Mouse (Mus musculus) adrenal gland (tissue): ENCODE measurements at regions not wholly inside any gene's neighbourhood (a gene's known extent, or its start where the extent isn't known, plus 50 kb on each side); places are given as distances from the start of the nearest gene placed in this dataset.
"Not testable (repeated sequence)": the region's sequence is repeated elsewhere in the genome, so short reads cannot be mapped to it uniquely, and the experiment has no call there.

Experiments
- intact Hi-C: fragments of 180-260 bp; cut with DNase I; formaldehyde crosslinking; loops from one replicate; pipeline ENCODE4 v1.15.1; 2025

- intact Hi-C loops, result no loop called here
Observed at GRCm38 (mm10) chr14:66493691-66494121, 484.7 kb upstream of the Gulo start.

GRCm38 (mm10) chr14:66484751-66485150 lies 475.7 kb upstream of the Gulo start:
- intact Hi-C loops, result not testable (repeated sequence)

GRCm38 (mm10) chr14:66479181-66479580 lies 470.2 kb upstream of the Gulo start:
- intact Hi-C loops, result loop anchor here (5.0 kb wide), 1 partner anchor 313 kb away; no protein-coding TSS in a partner anchor

GRCm38 (mm10) chr14:66478562-66478961 lies 469.6 kb upstream of the Gulo start:
- intact Hi-C loops, result loop anchor here (5.0 kb wide), 1 partner anchor 314 kb away; no protein-coding TSS in a partner anchor

GRCm38 (mm10) chr14:66475026-66475425 lies 466.0 kb upstream of the Gulo start:
- intact Hi-C loops, result loop anchor here (5.0 kb wide), 1 partner anchor 317 kb away; no protein-coding TSS in a partner anchor

GRCm38 (mm10) chr14:66473251-66473550 lies 464.2 kb upstream of the Gulo start:
- intact Hi-C loops, result no loop called here

- intact Hi-C loops, result no loop called here
Observed at GRCm38 (mm10) chr14:66472537-66473250, 463.7 kb upstream of the Gulo start.

GRCm38 (mm10) chr14:66462081-66462480 lies 453.1 kb upstream of the Gulo start:
- intact Hi-C loops, result no loop called here

DNA sequence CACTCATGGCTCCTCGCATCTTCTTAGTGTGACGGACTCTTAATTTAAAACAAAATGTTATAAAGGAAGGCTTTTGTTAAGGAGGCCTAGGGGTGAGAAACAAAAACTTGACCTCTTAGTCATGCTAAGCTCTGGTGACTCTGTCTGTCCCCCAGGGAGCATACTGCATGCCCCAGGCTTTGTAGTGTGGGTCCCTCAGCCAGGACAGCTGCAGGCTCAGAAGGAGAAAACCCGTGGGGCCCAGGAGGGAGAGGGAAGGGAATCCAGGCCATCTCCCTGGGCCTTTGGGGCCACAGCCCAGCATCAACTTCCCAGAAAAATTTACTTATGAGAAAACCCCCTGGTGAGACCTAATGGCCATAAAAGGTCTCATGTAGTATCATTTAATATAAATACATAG lies 451.8 kb upstream of the Gulo start:
- intact Hi-C loops, result no loop called here

GRCm38 (mm10) chr14:66458696-66459095 lies 449.7 kb upstream of the Gulo start:
- intact Hi-C loops, result no loop called here

DNA sequence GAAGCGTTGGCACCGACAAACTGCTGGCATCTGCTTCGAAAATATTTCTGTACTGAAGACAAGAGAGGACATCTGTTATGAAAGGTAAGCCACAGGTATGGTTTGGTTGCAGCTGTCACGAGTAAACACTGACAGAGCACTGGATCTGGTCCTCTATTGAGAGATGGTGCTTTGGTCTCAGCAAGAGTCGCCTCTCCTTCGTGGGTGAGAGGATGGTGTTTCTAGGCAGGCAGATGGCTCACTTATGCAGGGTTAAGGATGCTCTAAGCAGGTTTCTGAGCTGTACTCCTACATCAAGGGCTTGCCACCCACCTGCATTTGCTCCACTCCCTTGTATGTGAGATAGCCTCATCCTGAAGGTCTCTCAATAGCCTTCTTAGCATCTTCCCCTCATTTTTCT lies 448.3 kb upstream of the Gulo start:
- intact Hi-C loops, result no loop called here

DNA sequence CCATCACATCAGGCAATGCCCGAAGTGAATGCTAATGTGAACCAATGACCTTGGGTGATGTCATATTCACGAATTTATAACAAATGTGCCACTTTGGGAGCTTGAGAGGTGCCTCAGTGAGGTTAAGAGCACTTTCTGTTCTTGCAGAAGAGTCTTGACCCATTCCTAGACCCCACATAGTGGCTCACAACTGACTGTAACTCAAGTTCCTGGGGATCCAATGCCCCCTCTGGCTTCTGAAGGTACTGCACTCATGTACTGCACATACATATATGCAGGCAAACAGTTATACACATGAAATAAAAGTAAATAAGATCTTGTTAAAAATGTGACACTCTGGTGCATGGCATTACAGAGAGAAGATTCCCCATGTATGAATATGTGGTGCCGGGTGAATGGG lies 443.8 kb upstream of the Gulo start:
- intact Hi-C loops, result no loop called here

- intact Hi-C loops, result no loop called here
Observed at GRCm38 (mm10) chr14:66450351-66450750, 441.3 kb upstream of the Gulo start.

GRCm38 (mm10) chr14:66442576-66442975 lies 433.6 kb upstream of the Gulo start:
- intact Hi-C loops, result no loop called here

GRCm38 (mm10) chr14:66441825-66442224 lies 432.8 kb upstream of the Gulo start:
- intact Hi-C loops, result no loop called here

- intact Hi-C loops, result no loop called here
Observed at GRCm38 (mm10) chr14:66438572-66438971, 429.6 kb upstream of the Gulo start.

DNA sequence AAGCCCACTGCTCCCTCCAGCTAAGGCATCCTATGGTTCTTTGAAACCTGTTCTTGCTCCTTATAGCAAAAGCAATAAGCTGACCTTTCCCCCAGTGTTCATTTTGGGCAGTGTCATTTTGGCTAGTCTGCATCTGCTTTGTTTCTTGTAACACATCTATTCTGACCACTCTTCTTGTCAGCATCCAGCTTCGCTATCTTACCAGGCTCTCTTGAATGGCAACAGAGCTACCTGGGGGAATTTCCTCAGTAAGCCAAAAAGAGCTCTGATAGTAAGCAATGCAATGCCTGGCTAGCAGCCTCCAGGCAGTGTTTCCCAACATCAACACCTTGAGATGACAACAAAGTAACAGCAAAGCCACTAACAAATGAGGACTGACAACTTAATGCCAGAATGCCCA lies 429.0 kb upstream of the Gulo start:
- intact Hi-C loops, result no loop called here

DNA sequence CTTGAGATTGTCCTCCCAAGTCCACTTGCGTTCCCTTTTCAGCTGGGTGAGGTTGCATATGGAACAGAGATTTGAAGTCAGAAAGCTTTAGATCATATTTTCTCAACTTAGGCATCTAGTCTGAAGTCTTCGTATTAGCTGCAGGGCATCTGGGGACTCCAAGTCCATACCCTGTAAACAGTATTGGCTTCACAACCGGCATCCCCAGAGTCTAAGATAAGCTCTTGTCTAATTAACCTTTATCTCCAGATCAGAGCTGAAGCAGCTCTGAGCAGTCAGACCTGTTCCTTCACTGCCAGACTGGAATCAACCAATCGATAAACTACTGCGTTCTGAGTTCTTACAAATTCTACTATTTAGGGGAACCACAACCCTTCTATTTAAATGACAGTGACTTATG lies 422.6 kb upstream of the Gulo start:
- intact Hi-C loops, result no loop called here

DNA sequence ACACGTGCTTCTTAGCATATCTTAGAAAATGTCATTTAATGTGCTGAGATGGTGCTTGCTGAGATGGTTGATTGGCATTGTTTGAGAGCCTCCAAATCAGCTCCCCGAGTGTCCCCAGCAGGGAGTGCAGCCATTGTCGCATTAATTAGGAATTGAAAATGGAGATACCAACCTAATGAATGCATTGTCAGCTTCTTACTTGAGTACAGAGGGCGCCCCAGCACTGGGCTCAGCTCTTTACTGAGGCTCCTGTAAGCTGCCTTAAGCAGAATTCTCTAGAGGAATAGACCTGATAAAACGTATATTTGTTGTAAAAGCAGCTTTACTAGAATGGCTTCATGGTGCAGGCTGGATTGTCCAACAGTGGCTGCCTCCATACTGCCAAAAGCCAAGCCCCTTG lies 415.1 kb upstream of the Gulo start:
- intact Hi-C loops, result no loop called here
